In genomic region chr3:153724701-153725668, GRCm38 (mm10) we compare ENCODE assay signal across 8 mouse cellular contexts. TPM values are rescaled to one million over a fixed set of nuclear protein-coding genes. Genes with fewer than 3 reads are reported as not detected.
A peak's percentile ranks its signal among the peaks of the same experiment; 100 is the strongest.
DNase-seq lines count a peak whose midpoint lies in the region; ATAC-seq lines count a peak whose summit lies in the region.

Gene St6galnac3 (minus strand): TSS chr3:153725174.

- peak; percentile 98 for ATAC-seq in intestine, embryonic 14.5 days (replicated peaks; ENCODE audit: low FRiP score, low TSS enrichment, low read depth)
- ATAC-seq in megakaryocyte-erythroid progenitor cell, adult 5-6 weeks (replicated peaks; ENCODE audit: low FRiP score, low TSS enrichment, poor library complexity, severe bottlenecking): peak; percentile 88

- peak within 1 kb of the TSS; percentile 76 for H3K27ac ChIP-seq in intestine, embryonic 14.5 days (ENCODE audit: low read depth)

- DNase-seq in adrenal gland, adult 8-10 months: peak; percentile 68
- DNase-seq in embryo, embryonic 10.5 days (ENCODE audit: low spot score): peak; percentile 93
- peak; percentile 76 for DNase-seq in gastrocnemius, postnatal 25 days
- DNase-seq in intestine, embryonic 14.5 days (ENCODE audit: low spot score): peak; percentile 89
- peak; percentile 72 to 82 for DNase-seq in left cerebral cortex, postnatal 14 days (ENCODE audit: low spot score in 2 of 2)
- peak; percentile 86 for DNase-seq in right cerebral cortex, postnatal 25 days
- peak; percentile 32 to 68 for DNase-seq in urinary bladder, postnatal 36 days (ENCODE audit: low spot score in 2 of 2)

- 2% methylated on average over 56 of the region's 56 CpGs for WGBS in intestine, embryonic 14.5 days

- no peaks in the 10 kb centered on the region for H3K27me3 ChIP-seq in intestine, embryonic 14.5 days (replicated peaks; ENCODE audit: control insufficient read depth, insufficient read depth, low read length)

- peak within 1 kb of the TSS; percentile 80 for H3K4me3 ChIP-seq in intestine, embryonic 14.5 days (ENCODE audit: low read depth, low read length)

- peak within 1 kb of the TSS; percentile 71 for H3K9ac ChIP-seq in intestine, embryonic 14.5 days (ENCODE audit: low read length)

- no peaks in the 10 kb centered on the region for H3K36me3 ChIP-seq in intestine, embryonic 14.5 days (ENCODE audit: control insufficient read depth, insufficient read depth, low read length)

- no peaks in the 10 kb centered on the region for H3K9me3 ChIP-seq in intestine, embryonic 14.5 days (ENCODE audit: control insufficient read depth, low read length)

- intact Hi-C loops in left cerebral cortex, postnatal 14 days (cut with DNase I): loop anchor here (5.0 kb wide), 1 partner anchor 82 kb away; no protein-coding TSS in a partner anchor

- peaks cover 27% of the 10 kb centered on the region for H3K4me1 ChIP-seq in intestine, embryonic 14.5 days (replicated peaks; ENCODE audit: control insufficient read depth, insufficient read depth, low read length)

- H3K4me2 ChIP-seq in intestine, embryonic 14.5 days (ENCODE audit: low read length): peak within 1 kb of the TSS; percentile 90

RNA-seq across cellular contexts. Expression of gene St6galnac3, which starts in this region (rescaled TPM):
- total RNA-seq in adrenal gland, adult 8-10 months (2022): 10 to 100 TPM in 3 of 4 experiments, 1 to 10 TPM in 1; 7.7 to 25.4 (median 16.9) TPM
- total RNA-seq in gastrocnemius, postnatal 25 days (2021): 1 to 10 TPM; 2.3 to 2.8 TPM
- polyA plus RNA-seq in intestine, embryonic 14.5 days (2014; fragmentation: Nextera tagmentation; extraction: Ambion mirVana): 45.5 and 59.1 TPM in 2 replicates
- total RNA-seq in left cerebral cortex, postnatal 14 days (2021): 10 to 100 TPM; 10.8 to 12.1 TPM
- total RNA-seq in megakaryocyte-erythroid progenitor cell, adult 5-6 weeks (2014; fragmentation: Nextera tagmentation): 19.6 and 26.5 TPM in 2 replicates
- 4.0 and 17.2 TPM in 2 replicates for total RNA-seq in megakaryocyte-erythroid progenitor cell, adult 5-6 weeks (2017)

Comparison
In these comparisons a context has a peak if more than half of its experiments do, and no peak if none do; other contexts are left out.
1. Peak in every context shown above with its lines: DNase-seq, ATAC-seq, H3K4me3 ChIP-seq and H3K27ac ChIP-seq.